Mouse (Mus musculus): ENCODE data around the gene Tvp23b. TPM values are rescaled to one million over a fixed set of nuclear protein-coding genes. Genes with fewer than 3 reads are reported as not detected.
A peak's percentile ranks its signal among the peaks of the same experiment; 100 is the strongest.

The Tvp23b gene
- total RNA-seq, 2 experiments from 2014 or later, result 8.9 to 9.8 TPM

- no peak for DNase-seq
- intact Hi-C loops (cut with DNase I; ENCODE audit: low total_unique reads), result no loop called here
These were observed 4.2 kb downstream of the Tvp23b start for GRCm38 (mm10) chr11:62883407-62883806.

- DNase-seq, result no peak
- intact Hi-C loops (cut with DNase I; ENCODE audit: low total_unique reads), result no loop called here
These were observed 6.1 kb downstream of the Tvp23b start for GRCm38 (mm10) chr11:62885323-62885722.

GRCm38 (mm10) chr11:62890796-62891195 lies 11.5 kb downstream of the Tvp23b start:
- DNase-seq, result no peak
- intact Hi-C loops (cut with DNase I; ENCODE audit: low total_unique reads), result no loop called here

GRCm38 (mm10) chr11:62891763-62892162 lies 12.5 kb downstream of the Tvp23b start:
- no peak for DNase-seq
- intact Hi-C loops (cut with DNase I; ENCODE audit: low total_unique reads), result no loop called here

GRCm38 (mm10) chr11:62901699-62902323 lies 22.6 kb downstream of the Tvp23b start:
- intact Hi-C loops (cut with DNase I; ENCODE audit: low total_unique reads), result no loop called here
- DNase-seq, result peak; percentile 32

GRCm38 (mm10) chr11:62903871-62904495 lies 24.7 kb downstream of the Tvp23b start:
- intact Hi-C loops (cut with DNase I; ENCODE audit: low total_unique reads), result no loop called here
- no peak for DNase-seq

GRCm38 (mm10) chr11:62909720-62910306 lies 30.6 kb downstream of the Tvp23b start:
- intact Hi-C loops (cut with DNase I; ENCODE audit: low total_unique reads), result loop anchor here (5.0 kb wide), 1 partner anchor 252 kb away; no protein-coding TSS in a partner anchor
- DNase-seq, result no peak

- intact Hi-C loops (cut with DNase I; ENCODE audit: low total_unique reads), result no loop called here
These were observed 32.1 kb downstream of the Tvp23b start for GRCm38 (mm10) chr11:62911362-62911761.

GRCm38 (mm10) chr11:62913141-62913540 lies 33.9 kb downstream of the Tvp23b start:
- DNase-seq, result no peak
- intact Hi-C loops (cut with DNase I; ENCODE audit: low total_unique reads), result no loop called here

More at GRCm38 (mm10) chr11:62911362-62911761, 32.1 kb downstream of the Tvp23b start:
- no peak for DNase-seq

GRCm38 (mm10) chr11:62914532-62914931 lies 35.3 kb downstream of the Tvp23b start:
- DNase-seq, result peak; percentile 26
- intact Hi-C loops (cut with DNase I; ENCODE audit: low total_unique reads), result no loop called here

GRCm38 (mm10) chr11:62915486-62915885 lies 36.2 kb downstream of the Tvp23b start:
- DNase-seq, result no peak

GRCm38 (mm10) chr11:62916765-62917164 lies 37.5 kb downstream of the Tvp23b start:
- DNase-seq, result no peak
- intact Hi-C loops (cut with DNase I; ENCODE audit: low total_unique reads), result loop anchor here (5.0 kb wide), 1 partner anchor 221 kb away; no protein-coding TSS in a partner anchor

More at GRCm38 (mm10) chr11:62915486-62915885, 36.2 kb downstream of the Tvp23b start:
- intact Hi-C loops (cut with DNase I; ENCODE audit: low total_unique reads), result loop anchor here (5.0 kb wide), 1 partner anchor 222 kb away; no protein-coding TSS in a partner anchor

GRCm38 (mm10) chr11:62919946-62920742 lies 40.9 kb downstream of the Tvp23b start:
- no peak for DNase-seq
- intact Hi-C loops (cut with DNase I; ENCODE audit: low total_unique reads), result loop anchor here (5.0 to 10.0 kb wide), 2 partner anchors 75 to 217 kb away; no protein-coding TSS in a partner anchor

- intact Hi-C loops (cut with DNase I; ENCODE audit: low total_unique reads), result loop anchor here (10.0 kb wide), 1 partner anchor 74 kb away; no protein-coding TSS in a partner anchor
- no peak for DNase-seq
These were observed 41.4 kb downstream of the Tvp23b start for GRCm38 (mm10) chr11:62920743-62921050.

GRCm38 (mm10) chr11:62921052-62921977 lies 42.1 kb downstream of the Tvp23b start:
- peak; percentile 91 for DNase-seq
- intact Hi-C loops (cut with DNase I; ENCODE audit: low total_unique reads), result loop anchor here (10.0 kb wide), 1 partner anchor 73 kb away; no protein-coding TSS in a partner anchor

- intact Hi-C loops (cut with DNase I; ENCODE audit: low total_unique reads), result loop anchor here (10.0 kb wide), 1 partner anchor 71 kb away; no protein-coding TSS in a partner anchor
These were observed 45.0 kb downstream of the Tvp23b start for GRCm38 (mm10) chr11:62924091-62924761.

GRCm38 (mm10) chr11:62929799-62930198 lies 50.5 kb downstream of the Tvp23b start:
- no peak for DNase-seq
- intact Hi-C loops (cut with DNase I; ENCODE audit: low total_unique reads), result loop anchor here (10.0 kb wide), 1 partner anchor 65 kb away; no protein-coding TSS in a partner anchor

More at GRCm38 (mm10) chr11:62924091-62924761, 45.0 kb downstream of the Tvp23b start:
- peak; percentile 47 for DNase-seq

- intact Hi-C loops (cut with DNase I; ENCODE audit: low total_unique reads), result no loop called here
- DNase-seq, result no peak
These were observed 51.3 kb downstream of the Tvp23b start for GRCm38 (mm10) chr11:62930574-62930973.
